Comparison of ENCODE assay signal across 8 mouse cellular contexts in the genomic region with DNA sequence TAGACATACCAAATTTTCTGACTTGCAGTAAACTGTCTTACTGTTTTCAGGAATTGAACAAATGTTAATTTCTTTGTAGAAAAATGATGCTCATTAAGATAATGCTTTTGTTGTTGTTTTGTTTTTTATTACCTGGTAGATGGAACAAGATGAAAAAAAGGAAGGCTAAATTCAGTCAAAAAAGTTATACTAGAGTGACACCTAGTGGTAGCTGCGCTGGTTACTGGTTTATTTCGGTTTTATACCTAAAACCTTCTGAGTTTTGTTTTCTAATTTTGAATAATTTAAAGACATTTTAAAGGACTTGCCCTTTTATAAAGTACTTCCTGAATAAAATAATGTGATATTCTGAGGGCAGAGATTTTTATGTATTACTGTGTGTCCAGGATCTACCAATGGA. TPM values are rescaled to one million over a fixed set of nuclear protein-coding genes. Genes with fewer than 3 reads are reported as not detected.
DNase-seq lines count a peak whose midpoint lies in the region; ATAC-seq lines count a peak whose summit lies in the region.

No protein-coding gene starts in this region.

- H3K4me2 ChIP-seq in embryonic facial prominence, embryonic 11.5 days (ENCODE audit: low read depth, low read length), result no peak overlapping the region

- no peaks in the 10 kb centered on the region for H3K9me3 ChIP-seq in embryonic facial prominence, embryonic 11.5 days (replicated peaks; ENCODE audit: control insufficient read depth, low read length)
- no peaks in the 10 kb centered on the region for H3K9me3 ChIP-seq in embryonic facial prominence, embryonic 10.5 days

- no peaks in the 10 kb centered on the region for H3K27me3 ChIP-seq in embryonic facial prominence, embryonic 11.5 days (ENCODE audit: control insufficient read depth, insufficient read depth, low read length)
- H3K27me3 ChIP-seq in embryonic facial prominence, embryonic 10.5 days (replicated peaks; ENCODE audit: low read depth, poor library complexity, severe bottlenecking), result no peaks in the 10 kb centered on the region

- intact Hi-C loops in left cerebral cortex, postnatal 14 days (cut with DNase I), result no loop called here

- H3K9ac ChIP-seq in embryonic facial prominence, embryonic 11.5 days (replicated peaks; ENCODE audit: low read length), result no peak overlapping the region

- H3K27ac ChIP-seq in embryonic facial prominence, embryonic 11.5 days (replicated peaks; ENCODE audit: low read depth, low read length), result no peak overlapping the region
- no peak overlapping the region for H3K27ac ChIP-seq in embryonic facial prominence, embryonic 10.5 days (replicated peaks)

- H3K36me3 ChIP-seq in embryonic facial prominence, embryonic 11.5 days (replicated peaks; ENCODE audit: control insufficient read depth, insufficient read depth, low read depth, low read length), result no peaks in the 10 kb centered on the region
- H3K36me3 ChIP-seq in embryonic facial prominence, embryonic 10.5 days (replicated peaks), result no peaks in the 10 kb centered on the region

- no peak for ATAC-seq in embryonic facial prominence, embryonic 11.5 days (replicated peaks; ENCODE audit: insufficient number of reproducible peaks, low FRiP score, low TSS enrichment, low read depth)

- peak; percentile 71 for DNase-seq in embryonic facial prominence, embryonic 11.5 days (ENCODE audit: low spot score)
- no peak for DNase-seq in embryonic facial prominence, embryonic 10.5 days (ENCODE audit: low spot score)
- DNase-seq in left cerebral cortex, postnatal 14 days (ENCODE audit: low spot score in 2 of 2), result peak; percentile 28 to 56
- DNase-seq in left cerebral cortex, adult 8-10 months (ENCODE audit: low spot score in 2 of 2), result no peak
- peak; percentile 41 for DNase-seq in MEL-GATA-1-ER (ENCODE audit: extremely low read depth, low read depth)
- peak; percentile 33 for DNase-seq in heart, postnatal 4 days
- DNase-seq in retina, embryonic 14.5 days (ENCODE audit: low spot score), result peak; percentile 79
- DNase-seq in urinary bladder, postnatal 25 days (ENCODE audit: low spot score), result no peak

- H3K4me1 ChIP-seq in embryonic facial prominence, embryonic 11.5 days (ENCODE audit: control insufficient read depth, insufficient read depth, low read length), result no peaks in the 10 kb centered on the region
- no peaks in the 10 kb centered on the region for H3K4me1 ChIP-seq in embryonic facial prominence, embryonic 10.5 days

- no peak overlapping the region for H3K4me3 ChIP-seq in embryonic facial prominence, embryonic 11.5 days (ENCODE audit: low read depth, low read length)
- H3K4me3 ChIP-seq in embryonic facial prominence, embryonic 10.5 days, result no peak overlapping the region

- WGBS in embryonic facial prominence, embryonic 11.5 days, result 15% methylated on average over 2 of the region's 2 CpGs
- WGBS in embryonic facial prominence, embryonic 10.5 days, result 14% methylated on average over 2 of the region's 2 CpGs

RNA-seq across cellular contexts. Expression of gene Faf1, which starts 52.9 kb away (rescaled TPM):
- polyA plus RNA-seq in embryonic facial prominence, embryonic 11.5 days (2014; fragmentation: Nextera tagmentation; extraction: Ambion mirVana), result 41.1 and 47.2 TPM in 2 replicates
- 27.4 and 29.7 TPM in 2 replicates for polyA plus RNA-seq in embryonic facial prominence, embryonic 10.5 days (2016; fragmentation: Nextera tagmentation; extraction: Ambion mirVana)
- 10 to 100 TPM; 23.5 to 26.9 TPM for total RNA-seq in left cerebral cortex, postnatal 14 days (2021)
- 10 to 100 TPM; 25.6 to 27.4 (median 27.1) TPM for total RNA-seq in left cerebral cortex, adult 8-10 months (2022)
- 10 to 100 TPM; 34.0 to 34.6 TPM for total RNA-seq in heart, postnatal 4 days (2021)

Comparison
In these comparisons a context has a peak if more than half of its experiments do, and no peak if none do; other contexts are left out.
1. DNase-seq: peak in embryonic facial prominence, embryonic 11.5 days (single experiment), left cerebral cortex, postnatal 14 days (2 of 2), MEL-GATA-1-ER (single experiment), heart, postnatal 4 days (single experiment) and retina, embryonic 14.5 days (single experiment); none in embryonic facial prominence, embryonic 10.5 days (single experiment), left cerebral cortex, adult 8-10 months (0 of 2) and urinary bladder, postnatal 25 days (single experiment).